Mouse (Mus musculus): ENCODE measurements around the gene Nbea. TPM values are rescaled to one million over a fixed set of nuclear protein-coding genes. Genes with fewer than 3 reads are reported as not detected.

Gene Nbea
- polyA plus RNA-seq, 1 experiment from 2014 or later: 2.0 TPM

DNA sequence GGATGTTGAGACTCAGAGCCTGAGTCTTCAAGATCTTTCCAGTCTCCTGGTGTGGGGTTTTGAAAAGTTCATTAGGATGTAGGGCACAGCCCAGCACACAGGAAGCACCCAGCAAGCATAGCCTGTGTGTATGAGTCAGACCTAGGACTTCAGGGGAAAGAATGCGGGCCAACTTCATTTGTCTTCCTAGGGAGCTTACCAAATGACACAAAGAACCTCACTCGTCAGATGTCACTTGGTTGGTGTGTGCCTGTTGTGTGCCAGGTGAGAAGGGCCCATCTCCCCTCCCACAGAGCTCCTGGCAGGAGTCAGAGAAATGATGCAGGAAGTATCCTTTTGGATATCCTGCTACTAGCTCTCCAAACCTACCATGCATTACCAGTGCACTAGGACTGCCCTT lies 593.2 kb downstream of the Nbea start:
- Histone ChIP-seq H3K27ac (no peak overlapping the region), H3K36me3 (no peaks in the 10 kb centered on the region), H3K27me3 (replicated peaks) (no peaks in the 10 kb centered on the region), H3K9ac (no peak overlapping the region), H3K4me3 (no peak overlapping the region), H3K4me2 (no peak overlapping the region), H3K9me3 (replicated peaks) (no peaks in the 10 kb centered on the region), H3K4me1 (no peaks in the 10 kb centered on the region)
- WGBS (ENCODE audit: insufficient replicate concordance): 57% methylated on average over 2 of the region's 2 CpGs
- no peak for ATAC-seq

DNA sequence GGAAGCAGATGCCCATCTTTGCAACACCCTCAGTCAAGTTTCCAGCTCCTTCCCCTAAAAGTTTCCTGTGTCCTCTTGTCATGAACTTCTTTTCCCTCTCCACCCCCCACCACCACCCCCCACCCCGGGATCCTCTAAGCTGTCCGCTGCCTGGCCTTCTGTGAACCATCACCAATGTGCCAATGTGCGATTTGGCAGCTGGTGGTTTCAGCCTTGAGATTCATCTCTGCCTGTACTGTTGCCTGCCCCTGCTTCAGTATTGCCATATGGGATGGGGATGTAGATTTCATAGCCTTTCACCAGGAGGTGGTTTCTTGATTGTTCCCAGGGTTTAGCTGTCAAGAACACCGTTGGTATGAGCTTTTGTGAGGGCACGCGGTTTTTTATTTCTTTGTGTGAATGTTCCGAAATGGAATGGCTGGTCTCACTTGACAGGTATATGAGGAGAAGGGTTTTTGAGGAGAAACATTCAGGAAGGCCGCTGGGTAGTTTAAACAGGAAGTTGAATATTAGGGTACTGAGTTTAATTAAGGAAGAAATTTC lies 594.0 kb downstream of the Nbea start:
- no peak overlapping the region for H3K4me3 ChIP-seq
- H3K36me3 ChIP-seq: no peaks in the 10 kb centered on the region
- H3K27ac ChIP-seq: no peak overlapping the region
- no peak overlapping the region for H3K4me2 ChIP-seq
- 71% methylated on average over 8 of the region's 8 CpGs for whole genome bisulfite sequencing (ENCODE audit: insufficient replicate concordance)
- no peak overlapping the region for H3K9ac ChIP-seq
- H3K27me3 ChIP-seq (replicated peaks): no peaks in the 10 kb centered on the region
- ATAC-seq: no peak
- H3K4me1 ChIP-seq: no peaks in the 10 kb centered on the region
- no peaks in the 10 kb centered on the region for H3K9me3 ChIP-seq (replicated peaks)

DNA sequence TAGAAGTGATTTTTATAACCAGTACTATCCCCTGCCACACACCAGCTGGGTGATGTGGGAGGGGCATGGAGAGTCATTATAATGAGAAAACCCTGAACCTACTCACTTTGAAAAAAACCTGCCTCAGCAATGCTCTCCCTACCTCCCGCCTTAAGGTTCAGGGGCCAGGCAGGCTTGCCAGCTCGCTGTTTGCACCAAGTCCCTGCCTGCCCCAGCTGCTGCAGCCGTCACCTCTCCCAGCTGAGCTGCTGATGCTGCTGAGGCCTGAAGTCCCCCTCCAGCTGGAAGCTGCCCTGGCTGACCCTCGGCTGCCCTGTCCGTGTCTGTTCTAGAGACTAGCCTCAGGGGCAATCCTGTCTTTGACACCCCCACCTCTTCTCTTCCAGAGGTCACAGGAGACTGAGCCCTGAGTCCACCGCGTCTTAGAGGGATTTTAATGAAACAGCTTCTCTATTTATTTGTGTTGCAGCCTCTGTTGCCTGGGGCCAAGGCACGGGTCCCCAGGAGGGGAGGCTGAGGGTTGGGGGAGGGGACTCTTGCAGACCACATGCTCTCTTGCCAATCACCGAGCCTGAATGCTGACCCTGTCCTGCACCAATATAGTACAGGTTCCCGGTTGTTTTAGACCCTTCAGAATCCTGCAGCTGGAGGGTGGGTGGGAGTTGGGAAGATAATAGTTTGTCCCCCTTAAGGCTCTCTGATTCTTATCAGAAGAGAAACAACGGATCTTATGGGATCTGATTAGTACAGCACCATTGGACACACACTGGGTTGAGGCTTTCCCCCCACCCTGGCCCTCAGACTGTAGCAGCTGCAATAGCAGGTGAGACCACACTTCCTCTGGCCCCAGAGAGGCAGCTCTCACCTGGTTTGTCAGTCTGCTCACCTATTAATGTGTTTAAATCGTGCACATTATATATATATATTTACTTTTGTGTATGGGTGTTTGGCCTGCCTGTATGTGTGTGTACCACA lies 595.2 kb downstream of the Nbea start:
- no peak overlapping the region for H3K4me3 ChIP-seq

DNA sequence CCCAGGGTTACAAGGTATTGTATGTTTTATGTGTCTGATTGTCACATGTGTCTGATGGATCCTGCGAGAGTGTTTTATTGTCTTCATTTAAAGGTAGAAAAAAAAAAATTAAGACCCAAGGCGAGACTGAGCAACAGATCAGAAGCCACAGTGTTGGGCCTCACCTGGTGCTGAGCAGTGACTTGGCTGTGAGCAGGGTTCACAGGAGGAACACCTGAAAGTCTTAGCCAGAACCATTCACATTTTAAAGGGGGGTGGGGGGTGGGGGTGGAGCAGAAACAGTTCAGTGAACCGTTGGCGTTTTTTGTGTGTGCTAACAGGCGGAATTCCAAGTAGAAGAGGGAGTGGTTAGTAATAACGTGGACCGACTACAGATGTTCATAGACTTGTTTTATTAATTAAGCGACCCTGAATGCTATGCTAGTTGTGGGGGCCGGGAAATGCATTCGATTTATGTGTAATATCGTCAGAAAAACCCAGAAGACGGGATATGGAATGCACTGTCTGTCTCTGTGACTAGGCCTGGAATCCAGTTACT lies 596.0 kb downstream of the Nbea start:
- Histone ChIP-seq H3K36me3 (no peaks in the 10 kb centered on the region), H3K9me3 (replicated peaks) (no peaks in the 10 kb centered on the region), H3K4me3 (no peak overlapping the region), H3K27ac (no peak overlapping the region), H3K27me3 (replicated peaks) (no peaks in the 10 kb centered on the region), H3K9ac (no peak overlapping the region), H3K4me2 (no peak overlapping the region), H3K4me1 (no peaks in the 10 kb centered on the region)
- 61% methylated on average over 12 of the region's 12 CpGs for WGBS (ENCODE audit: insufficient replicate concordance)
- ATAC-seq: no peak

More for the DNA sequence above, 595.2 kb downstream of the Nbea start:
- H3K9me3 ChIP-seq (replicated peaks): no peaks in the 10 kb centered on the region
- 38% methylated on average over 12 of the region's 12 CpGs for WGBS (ENCODE audit: insufficient replicate concordance)
- no peaks in the 10 kb centered on the region for H3K4me1 ChIP-seq
- H3K27me3 ChIP-seq (replicated peaks): no peaks in the 10 kb centered on the region
- ATAC-seq: no peak
- no peaks in the 10 kb centered on the region for H3K36me3 ChIP-seq
- H3K4me2 ChIP-seq: no peak overlapping the region
- no peak overlapping the region for H3K27ac ChIP-seq
- H3K9ac ChIP-seq: no peak overlapping the region
